Mouse (Mus musculus) CH12.LX (cell line): ENCODE results near the gene Tspan15. TPM values are rescaled to one million over a fixed set of nuclear protein-coding genes. Genes with fewer than 3 reads are reported as not detected.

Experiments used
- DNase-seq: peaks from one replicate; pipeline ENCODE4 v3.0.0-alpha.2; 2013; ENCODE audit errors: extremely low read depth
- H3K27ac ChIP-seq: 2 replicates; pipeline ENCODE4 v1.5.1; 2012; ENCODE audit warnings: low read depth, mild to moderate bottlenecking, control low read depth, moderate library complexity; ENCODE audit not compliant: insufficient read depth
- H3K27me3 ChIP-seq: replicated peaks from 2 replicates; pipeline ENCODE3; 2012; ENCODE audit warnings: inconsistent platforms
- H3K36me3 ChIP-seq, 2 experiments: replicated peaks in 1 of 2; 2 replicates each; pipeline versions ENCODE3 to v1.6.1; 2012; ENCODE audit warnings: inconsistent platforms in 1 of 2, low read length in 1 of 2, mild to moderate bottlenecking in 1 of 2, mixed read lengths in 1 of 2, moderate library complexity in 1 of 2; ENCODE audit not compliant: control insufficient read depth in 1 of 2, insufficient read depth in 1 of 2
- H3K4me1 ChIP-seq, 2 experiments: 2 replicates each; pipeline ENCODE4 v1.6.1; 2012; ENCODE audit warnings: inconsistent platforms in 1 of 2, moderate library complexity in 1 of 2; ENCODE audit not compliant: insufficient read depth in 2 of 2, control insufficient read depth in 1 of 2
- H3K4me2 ChIP-seq: 2 replicates; pipeline ENCODE4 v1.6.1; 2012; ENCODE audit warnings: low read depth, mild to moderate bottlenecking, control low read depth; ENCODE audit not compliant: poor library complexity, insufficient read depth, severe bottlenecking
- H3K4me3 ChIP-seq, 3 experiments: fragments of 150-350 bp in 1 of 3; sonication (generic) in 1 of 3; replicated peaks in 1 of 3; 2 replicates each; pipeline versions ENCODE3 to v1.5.1; 2011 to 2012; ENCODE audit warnings: low read depth in 2 of 3, low read length in 2 of 3, mild to moderate bottlenecking in 2 of 3, moderate library complexity in 2 of 3, control low read depth in 1 of 3, improper control_type of control experiment in 1 of 3, inconsistent platforms in 1 of 3, mixed read lengths in 1 of 3; ENCODE audit not compliant: poor library complexity in 1 of 3
- H3K79me2 ChIP-seq: replicated peaks from 2 replicates; pipeline ENCODE4 v1.6.1; 2012; ENCODE audit warnings: mild to moderate bottlenecking, moderate library complexity; ENCODE audit not compliant: control insufficient read depth, poor library complexity, insufficient read depth, severe bottlenecking; ENCODE audit errors: extremely low read depth
- H3K9ac ChIP-seq: 2 replicates; pipeline ENCODE4 v1.6.1; 2012; ENCODE audit warnings: low read depth, mild to moderate bottlenecking, control low read depth, moderate library complexity; ENCODE audit not compliant: insufficient read depth
- H3K9me3 ChIP-seq: replicated peaks from 2 replicates; pipeline ENCODE3; 2012; ENCODE audit warnings: low read length, inconsistent platforms, mixed read lengths
- BHLHE40 ChIP-seq: IDR thresholded peaks from 2 replicates; pipeline ENCODE4 v1.6.1; 2011; ENCODE audit warnings: mild to moderate bottlenecking, low read depth, low read length, improper control_type of control experiment
- CHD2 ChIP-seq: IDR thresholded peaks from 2 replicates; pipeline ENCODE4 v1.6.1; 2011; ENCODE audit warnings: low read length, improper control_type of control experiment
- CTCF ChIP-seq, 2 experiments: IDR thresholded peaks in 1 of 2; conservative IDR thresholded peaks in 1 of 2; 2 replicates each; pipeline ENCODE4 v1.5.1; 2011 to 2012; ENCODE audit warnings: low read depth in 2 of 2, low read length in 2 of 2, improper control_type of control experiment in 1 of 2, inconsistent platforms in 1 of 2, mild to moderate bottlenecking in 1 of 2, moderate library complexity in 1 of 2
- GABPA ChIP-seq: IDR thresholded peaks from 2 replicates; pipeline ENCODE4 v1.6.1; 2012; ENCODE audit warnings: low read depth, low read length, improper control_type of control experiment, inconsistent platforms; ENCODE audit not compliant: insufficient replicate concordance
- HCFC1 ChIP-seq: IDR thresholded peaks from 2 replicates; pipeline ENCODE4 v1.6.1; 2012; ENCODE audit warnings: low read depth, mild to moderate bottlenecking, inconsistent platforms, low read length, improper control_type of control experiment
- IRF4 ChIP-seq: IDR thresholded peaks from 2 replicates; pipeline ENCODE4 v1.6.1; 2014; ENCODE audit warnings: low read depth, mild to moderate bottlenecking, inconsistent platforms, low read length, improper control_type of control experiment
- JUN ChIP-seq: IDR thresholded peaks from 2 replicates; pipeline ENCODE4 v1.6.1; 2011; ENCODE audit warnings: low read depth, mild to moderate bottlenecking, low read length, improper control_type of control experiment, moderate library complexity; ENCODE audit not compliant: insufficient read depth
- MAFK ChIP-seq: IDR thresholded peaks from 2 replicates; pipeline ENCODE4 v1.6.1; 2011; ENCODE audit warnings: low read length, improper control_type of control experiment; ENCODE audit not compliant: insufficient replicate concordance
- MAX ChIP-seq: IDR thresholded peaks from 2 replicates; pipeline ENCODE4 v1.6.1; 2011; ENCODE audit warnings: low read length, improper control_type of control experiment
- MAZ ChIP-seq: IDR thresholded peaks from 2 replicates; pipeline ENCODE4 v1.6.1; 2012; ENCODE audit warnings: low read depth, mild to moderate bottlenecking, inconsistent platforms, low read length, improper control_type of control experiment, moderate library complexity
- MXI1 ChIP-seq: IDR thresholded peaks from 2 replicates; pipeline ENCODE4 v1.6.1; 2011; ENCODE audit warnings: mild to moderate bottlenecking, low read depth, low read length, improper control_type of control experiment
- PAX5 ChIP-seq: IDR thresholded peaks from 2 replicates; pipeline ENCODE4 v1.6.1; 2012; ENCODE audit warnings: low read length, inconsistent platforms, mixed read lengths
- POLR2A ChIP-seq: IDR thresholded peaks from 2 replicates; pipeline ENCODE4 v1.6.1; 2011; ENCODE audit warnings: low read depth, mild to moderate bottlenecking, improper control_type of control experiment, low read length
- POLR2AphosphoS2 ChIP-seq: IDR thresholded peaks from 2 replicates; pipeline ENCODE4 v1.6.1; 2011; ENCODE audit warnings: low read depth, low read length, improper control_type of control experiment
- RAD21 ChIP-seq: IDR thresholded peaks from 2 replicates; pipeline ENCODE4 v1.6.1; 2011; ENCODE audit warnings: low read depth, mild to moderate bottlenecking, low read length, improper control_type of control experiment, moderate library complexity
- RCOR1 ChIP-seq: conservative IDR thresholded peaks from 2 replicates; pipeline ENCODE4 v1.6.1; 2012; ENCODE audit warnings: low read depth, mild to moderate bottlenecking, inconsistent platforms, low read length, improper control_type of control experiment
- SMC3 ChIP-seq: IDR thresholded peaks from 2 replicates; pipeline ENCODE4 v1.6.1; 2011; ENCODE audit warnings: low read depth, low read length, improper control_type of control experiment
- TCF12 ChIP-seq: IDR thresholded peaks from 2 replicates; pipeline ENCODE4 v1.6.1; 2014; ENCODE audit warnings: low read depth, mild to moderate bottlenecking, inconsistent platforms, low read length, improper control_type of control experiment
- UBTF ChIP-seq: IDR thresholded peaks from 2 replicates; pipeline ENCODE4 v1.6.1; 2012; ENCODE audit warnings: low read depth, mild to moderate bottlenecking, inconsistent platforms, low read length, improper control_type of control experiment, moderate library complexity
- USF1 ChIP-seq: IDR thresholded peaks from 2 replicates; pipeline ENCODE4 v1.6.1; 2014; ENCODE audit warnings: low read depth, mild to moderate bottlenecking, inconsistent platforms, low read length, improper control_type of control experiment
- ZC3H11A ChIP-seq: IDR thresholded peaks from 2 replicates; pipeline ENCODE4 v1.6.1; 2012; ENCODE audit warnings: low read depth, mild to moderate bottlenecking, inconsistent platforms, low read length, improper control_type of control experiment
- ZNF384 ChIP-seq: IDR thresholded peaks from 2 replicates; pipeline ENCODE4 v1.6.1; 2012; ENCODE audit warnings: low read depth, low read length, improper control_type of control experiment, inconsistent platforms
- dilution Hi-C: fragments of 300-500 bp; cut with MboI; formaldehyde crosslinking; loops from 2 replicates; pipeline ENCODE4 v1.14.3; 2020; ENCODE audit warnings: low sequenced_read_pairs; ENCODE audit not compliant: extremely low pct_unique_long_range_greater_than_20kb, extremely low pct_ligation_motif_present
- in situ Hi-C: fragments of 300-500 bp; cut with MboI; formaldehyde crosslinking; loops from 3 replicates; pipeline ENCODE4 v1.14.3; 2019; ENCODE audit warnings: low sequenced_read_pairs, low pct_ligation_motif_present, low pct_unique_long_range_greater_than_20kb, mixed read lengths
- polyA plus RNA-seq: library from polyadenylated mRNA; unstranded; fragments of >175 nt; gene quantifications from 2 replicates; pipeline ENCODE4 v1.2.1, GENCODE M21; 2012; ENCODE audit warnings: low read depth; ENCODE audit not compliant: insufficient read length
- total RNA-seq, 2 experiments: library from RNA; depleted of rRNA; stranded (reverse); fragments of 300-350 nt in 1 of 2; fragments of >200 nt in 1 of 2; gene quantifications; 2 replicates each; pipeline ENCODE4 v1.2.3; 2012 to 2014

Tspan15 gene
- total and polyA plus RNA-seq, 3 experiments: 0.12 to 0.30 TPM; not detected in 1

DNA sequence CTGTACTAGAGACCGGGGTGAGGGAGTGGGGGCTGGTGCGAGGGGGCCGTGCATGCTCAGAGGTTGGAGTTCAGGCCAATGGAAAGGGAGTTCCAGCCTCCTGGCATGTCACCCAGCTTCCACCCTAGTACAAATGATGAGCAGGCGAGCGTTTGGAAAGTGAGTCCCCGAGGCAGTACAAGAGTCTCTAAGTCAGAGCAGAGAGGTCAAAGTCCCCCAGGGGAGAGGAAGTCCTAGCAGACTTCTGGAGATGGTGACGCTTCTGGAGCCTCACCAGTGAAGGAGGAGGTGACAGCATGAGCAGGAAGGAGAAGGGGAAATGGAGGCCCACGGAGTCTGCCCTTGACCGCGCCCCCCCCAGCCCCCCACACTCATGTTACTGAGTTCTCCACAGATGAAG lies 68.6 kb downstream of the Tspan15 start:
- in situ Hi-C loops (loop anchor here (10.0 kb wide), 1 partner anchor 48 kb away; no protein-coding TSS in a partner anchor), dilution Hi-C loops (no loop called here)
- no peak overlapping the region for H3K4me3 ChIP-seq
- H3K4me2 ChIP-seq: peak overlapping the region; percentile 8; the same call in 1 of the 2 replicates
- no peaks in the 10 kb centered on the region for H3K79me2 ChIP-seq
- H3K9ac ChIP-seq: no peak overlapping the region
- H3K27me3 ChIP-seq: peaks cover 86% of the 10 kb centered on the region
- no peak overlapping the region for H3K27ac ChIP-seq
- no peak for TF ChIP-seq HCFC1
- no peak for TF ChIP-seq POLR2A
- no peak for TF ChIP-seq MAX
- no peak for TF ChIP-seq CHD2
- TF ChIP-seq RCOR1: no peak
- no peak for TF ChIP-seq POLR2AphosphoS2
- no peak for TF ChIP-seq RAD21
- TF ChIP-seq TCF12: no peak
- no peak for TF ChIP-seq USF1
- H3K9me3 ChIP-seq: peaks cover 13% of the 10 kb centered on the region
- H3K36me3 ChIP-seq: no peaks in the 10 kb centered on the region
- DNase-seq: no peak
- no peaks in the 10 kb centered on the region for H3K4me1 ChIP-seq

DNA sequence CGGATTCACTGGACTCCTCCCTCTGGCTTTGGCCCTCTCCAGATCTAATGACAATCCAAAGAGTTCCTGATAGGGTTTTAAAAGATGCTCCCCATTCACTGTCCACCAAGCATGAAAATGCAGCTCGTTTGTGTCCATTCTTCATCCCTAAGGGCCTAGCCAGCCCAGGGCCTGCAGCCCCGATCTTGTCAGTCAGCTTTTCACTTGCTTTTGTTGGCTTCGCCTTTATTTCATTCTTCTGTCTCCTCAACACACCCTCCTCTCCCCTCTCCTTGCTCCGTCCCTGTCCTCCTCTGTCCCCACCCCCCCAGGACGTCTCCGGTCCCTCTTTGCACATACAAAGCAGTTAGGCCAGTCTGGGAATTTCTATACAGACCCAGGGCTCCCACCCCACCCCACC lies 81.1 kb downstream of the Tspan15 start:
- Histone ChIP-seq H3K4me1 (no peaks in the 10 kb centered on the region), H3K9ac (no peak overlapping the region), H3K4me3 (no peak overlapping the region), H3K4me2 (no peak overlapping the region), H3K27me3 (peaks cover 85% of the 10 kb centered on the region), H3K79me2 (no peaks in the 10 kb centered on the region)
- DNase-seq: no peak
- dilution Hi-C loops: no loop called here
- TF ChIP-seq MXI1: no peak
- no peak for TF ChIP-seq JUN
- no peak for TF ChIP-seq SMC3
- no peak for TF ChIP-seq CHD2
- no peak for TF ChIP-seq MAFK
- TF ChIP-seq UBTF: no peak
- TF ChIP-seq ZC3H11A: no peak
- TF ChIP-seq CTCF (conservative IDR thresholded peaks at IDR 0.05 in 1 of 2, IDR thresholded peaks at IDR 0.05 in 1 of 2; ENCODE audit: low read depth in 2 of 2, low read length in 2 of 2): no peak
- no peak for TF ChIP-seq MAX
- no peak for TF ChIP-seq MAZ
- TF ChIP-seq PAX5: no peak
- TF ChIP-seq GABPA: no peak
- no peak for TF ChIP-seq IRF4
- TF ChIP-seq ZNF384: no peak
- TF ChIP-seq BHLHE40: no peak
- no peak for TF ChIP-seq RCOR1
- TF ChIP-seq, all 38 proteins: peak for 0
- Histone ChIP-seq H3K36me3 (no peaks in the 10 kb centered on the region), H3K9me3 (peaks cover 5% of the 10 kb centered on the region), H3K27ac (no peak overlapping the region)
- in situ Hi-C loops: no loop called here
